Comparison of ENCODE assay signal across 8 mouse cellular contexts in genomic region chr16:57362679-57363401, GRCm38 (mm10). TPM values are rescaled to one million over a fixed set of nuclear protein-coding genes. Genes with fewer than 3 reads are reported as not detected.
DNase-seq lines count a peak whose midpoint lies in the region; ATAC-seq lines count a peak whose summit lies in the region.

No protein-coding gene starts in this region.

- H3K27ac ChIP-seq in embryonic facial prominence, embryonic 14.5 days (replicated peaks; ENCODE audit: low read depth, low read length), result no peak overlapping the region
- H3K27ac ChIP-seq in heart, embryonic 11.5 days (ENCODE audit: low read depth, low read length), result no peak overlapping the region
- H3K27ac ChIP-seq in kidney, embryonic 15.5 days, result peak overlapping the region; percentile 25; the same call in 1 of the 2 replicates
- no peak overlapping the region for H3K27ac ChIP-seq in limb, embryonic 13.5 days
- 0 out of 2 replicates have a peak overlapping the region, but pooled peaks have one; percentile 2 for H3K27ac ChIP-seq in midbrain, embryonic 15.5 days
- no peak overlapping the region for H3K27ac ChIP-seq in stomach, embryonic 14.5 days (ENCODE audit: low read length)

- H3K9ac ChIP-seq in embryonic facial prominence, embryonic 14.5 days (ENCODE audit: low read depth, low read length), result peak overlapping the region; percentile 46; the same call in 1 of the 2 replicates
- peak overlapping the region; percentile 31; the same call in 1 of the 2 replicates for H3K9ac ChIP-seq in heart, embryonic 11.5 days (ENCODE audit: low read depth, low read length)
- no peak overlapping the region for H3K9ac ChIP-seq in kidney, embryonic 15.5 days
- H3K9ac ChIP-seq in limb, embryonic 13.5 days, result peak overlapping the region; percentile 46; the same call in 1 of the 2 replicates
- H3K9ac ChIP-seq in midbrain, embryonic 15.5 days, result no peak overlapping the region
- H3K9ac ChIP-seq in stomach, embryonic 14.5 days (replicated peaks; ENCODE audit: low read depth, low read length), result no peak overlapping the region

- peak overlapping the region; percentile 40 for H3K4me2 ChIP-seq in embryonic facial prominence, embryonic 14.5 days (ENCODE audit: low read depth, low read length)
- peak overlapping the region; percentile 53 for H3K4me2 ChIP-seq in heart, embryonic 11.5 days
- peak overlapping the region; percentile 41 for H3K4me2 ChIP-seq in kidney, embryonic 15.5 days
- H3K4me2 ChIP-seq in limb, embryonic 13.5 days (replicated peaks), result peak overlapping the region; percentile 51
- H3K4me2 ChIP-seq in midbrain, embryonic 15.5 days, result peak overlapping the region; percentile 31
- peak overlapping the region; percentile 23; the same call in 1 of the 2 replicates for H3K4me2 ChIP-seq in stomach, embryonic 14.5 days (replicated peaks; ENCODE audit: low read depth, low read length)

- H3K9me3 ChIP-seq in embryonic facial prominence, embryonic 14.5 days (ENCODE audit: control insufficient read depth, low read length), result no peaks in the 10 kb centered on the region
- H3K9me3 ChIP-seq in heart, embryonic 11.5 days (replicated peaks; ENCODE audit: control insufficient read depth, low read length), result no peaks in the 10 kb centered on the region
- H3K9me3 ChIP-seq in kidney, embryonic 15.5 days (replicated peaks), result no peaks in the 10 kb centered on the region
- no peaks in the 10 kb centered on the region for H3K9me3 ChIP-seq in limb, embryonic 13.5 days
- no peaks in the 10 kb centered on the region for H3K9me3 ChIP-seq in midbrain, embryonic 15.5 days
- H3K9me3 ChIP-seq in stomach, embryonic 14.5 days (ENCODE audit: control insufficient read depth, low read depth, low read length), result no peaks in the 10 kb centered on the region

- peak; percentile 9 for DNase-seq in thymus, postnatal 14 days
- DNase-seq in thymus, adult 18-20 months, result no peak
- peak; percentile 79 for DNase-seq in embryonic facial prominence, embryonic 14.5 days (ENCODE audit: low spot score)

- WGBS in embryonic facial prominence, embryonic 14.5 days, result 32% methylated on average over 18 of the region's 18 CpGs
- 25% methylated on average over 18 of the region's 18 CpGs for WGBS in heart, embryonic 11.5 days (ENCODE audit: insufficient replicate concordance)
- 33% methylated on average over 18 of the region's 18 CpGs for WGBS in kidney, embryonic 15.5 days
- WGBS in limb, embryonic 13.5 days, result 30% methylated on average over 18 of the region's 18 CpGs
- 42% methylated on average over 18 of the region's 18 CpGs for WGBS in midbrain, embryonic 15.5 days
- WGBS in stomach, embryonic 14.5 days, result 33% methylated on average over 18 of the region's 18 CpGs

- H3K4me1 ChIP-seq in embryonic facial prominence, embryonic 14.5 days (ENCODE audit: control insufficient read depth, insufficient read depth, low read length), result peaks cover 27% of the 10 kb centered on the region
- H3K4me1 ChIP-seq in heart, embryonic 11.5 days (ENCODE audit: control insufficient read depth, insufficient read depth, low read length), result peaks cover 10% of the 10 kb centered on the region; the same call in 1 of the 2 replicates
- H3K4me1 ChIP-seq in kidney, embryonic 15.5 days, result peaks cover 45% of the 10 kb centered on the region
- H3K4me1 ChIP-seq in limb, embryonic 13.5 days, result peaks cover 37% of the 10 kb centered on the region
- peaks cover 5% of the 10 kb centered on the region for H3K4me1 ChIP-seq in midbrain, embryonic 15.5 days
- H3K4me1 ChIP-seq in stomach, embryonic 14.5 days (ENCODE audit: control insufficient read depth, insufficient read depth, low read length), result peaks cover 11% of the 10 kb centered on the region

- no peaks in the 10 kb centered on the region for H3K27me3 ChIP-seq in embryonic facial prominence, embryonic 14.5 days (replicated peaks; ENCODE audit: control insufficient read depth, insufficient read depth, low read length)
- no peaks in the 10 kb centered on the region for H3K27me3 ChIP-seq in heart, embryonic 11.5 days (ENCODE audit: control insufficient read depth, insufficient read depth, low read length)
- H3K27me3 ChIP-seq in kidney, embryonic 15.5 days, result peaks cover 6% of the 10 kb centered on the region
- 0 out of 2 replicates have a peak, but pooled peaks cover 2% of the 10 kb centered on the region for H3K27me3 ChIP-seq in limb, embryonic 13.5 days
- H3K27me3 ChIP-seq in midbrain, embryonic 15.5 days (replicated peaks), result no peaks in the 10 kb centered on the region
- no peaks in the 10 kb centered on the region for H3K27me3 ChIP-seq in stomach, embryonic 14.5 days (ENCODE audit: control insufficient read depth, insufficient read depth, low read length)

- peak; percentile 88 for ATAC-seq in embryonic facial prominence, embryonic 14.5 days (ENCODE audit: low read depth)
- ATAC-seq in heart, embryonic 11.5 days (replicated peaks; ENCODE audit: insufficient number of reproducible peaks, low FRiP score, low TSS enrichment), result peak; percentile 49; the same call in 1 of the 2 replicates
- ATAC-seq in kidney, embryonic 15.5 days (replicated peaks; ENCODE audit: low FRiP score), result peak; percentile 78
- peak; percentile 78; the same call in 1 of the 2 replicates for ATAC-seq in limb, embryonic 13.5 days (ENCODE audit: low FRiP score, low read depth)
- peak; percentile 94 for ATAC-seq in midbrain, embryonic 15.5 days (replicated peaks)
- ATAC-seq in stomach, embryonic 14.5 days (ENCODE audit: insufficient number of reproducible peaks, insufficient read depth, low FRiP score, low read depth), result peak; percentile 83; the same call in 1 of the 2 replicates

- no peaks in the 10 kb centered on the region for H3K36me3 ChIP-seq in embryonic facial prominence, embryonic 14.5 days (ENCODE audit: control insufficient read depth, insufficient read depth, low read length)
- no peaks in the 10 kb centered on the region for H3K36me3 ChIP-seq in heart, embryonic 11.5 days (ENCODE audit: control insufficient read depth, insufficient read depth, low read length)
- H3K36me3 ChIP-seq in kidney, embryonic 15.5 days, result no peaks in the 10 kb centered on the region
- no peaks in the 10 kb centered on the region for H3K36me3 ChIP-seq in limb, embryonic 13.5 days
- no peaks in the 10 kb centered on the region for H3K36me3 ChIP-seq in midbrain, embryonic 15.5 days (replicated peaks)
- no peaks in the 10 kb centered on the region for H3K36me3 ChIP-seq in stomach, embryonic 14.5 days (ENCODE audit: control insufficient read depth, insufficient read depth, low read length)

- H3K4me3 ChIP-seq in embryonic facial prominence, embryonic 14.5 days (ENCODE audit: low read depth, low read length), result no peak overlapping the region
- H3K4me3 ChIP-seq in heart, embryonic 11.5 days (ENCODE audit: low read depth, low read length), result peak overlapping the region; percentile 13; the same call in 1 of the 2 replicates
- no peak overlapping the region for H3K4me3 ChIP-seq in kidney, embryonic 15.5 days (replicated peaks)
- H3K4me3 ChIP-seq in limb, embryonic 13.5 days, result no peak overlapping the region
- H3K4me3 ChIP-seq in midbrain, embryonic 15.5 days, result no peak overlapping the region
- H3K4me3 ChIP-seq in stomach, embryonic 14.5 days (ENCODE audit: low read depth, low read length), result no peak overlapping the region

RNA-seq across cellular contexts. Expression of gene Filip1l, which starts 9.9 kb away (rescaled TPM):
- polyA plus RNA-seq in embryonic facial prominence, embryonic 14.5 days (2014; fragmentation: Nextera tagmentation; extraction: Ambion mirVana), result 25.5 and 30.2 TPM in 2 replicates
- polyA plus RNA-seq in heart, embryonic 11.5 days (2014; fragmentation: Nextera tagmentation; extraction: Ambion mirVana), result 26.0 and 26.8 TPM in 2 replicates
- polyA plus RNA-seq in kidney, embryonic 15.5 days (2015; fragmentation: Nextera tagmentation; extraction: Ambion mirVana), result 24.2 and 24.8 TPM in 2 replicates
- polyA plus RNA-seq in limb, embryonic 13.5 days (2015; fragmentation: Nextera tagmentation; extraction: Ambion mirVana), result 31.5 and 37.3 TPM in 2 replicates
- 1.9 and 2.5 TPM in 2 replicates for polyA plus RNA-seq in midbrain, embryonic 15.5 days (2015; fragmentation: Nextera tagmentation; extraction: Ambion mirVana)
- polyA plus RNA-seq in stomach, embryonic 14.5 days (2014; fragmentation: Nextera tagmentation; extraction: Ambion mirVana), result 54.7 and 54.8 TPM in 2 replicates

Comparison
In these comparisons a context has a peak if more than half of its experiments do, and no peak if none do; other contexts are left out.
1. DNase-seq: peak in thymus, postnatal 14 days (single experiment) and embryonic facial prominence, embryonic 14.5 days (single experiment); none in thymus, adult 18-20 months (0 of 2).
2. H3K27ac ChIP-seq: peak in kidney, embryonic 15.5 days (single experiment) and midbrain, embryonic 15.5 days (single experiment); none in embryonic facial prominence, embryonic 14.5 days (single experiment), heart, embryonic 11.5 days (single experiment), limb, embryonic 13.5 days (single experiment) and stomach, embryonic 14.5 days (single experiment).
3. H3K9ac ChIP-seq: peak in embryonic facial prominence, embryonic 14.5 days (single experiment), heart, embryonic 11.5 days (single experiment) and limb, embryonic 13.5 days (single experiment); none in kidney, embryonic 15.5 days (single experiment), midbrain, embryonic 15.5 days (single experiment) and stomach, embryonic 14.5 days (single experiment).
4. Peak in every context shown above with its lines, with median percentiles within 50 percentile points of each other: ATAC-seq and H3K4me2 ChIP-seq.